Mouse (Mus musculus) heart, embryonic 11.5 days (tissue): Measurements from ENCODE around the gene Stip1. TPM values are rescaled to one million over a fixed set of nuclear protein-coding genes. Genes with fewer than 3 reads are reported as not detected.
"Not testable (repeated sequence)": the region's sequence is repeated elsewhere in the genome, so short reads cannot be mapped to it uniquely, and the experiment has no call there.

Source experiments
- ATAC-seq: fragments of 200-750 bp; cut with Nextera tagmentation; replicated peaks from 2 replicates; pipeline ENCODE4 v1.8.0; 2017; ENCODE audit warnings: moderate library complexity; ENCODE audit not compliant: insufficient number of reproducible peaks, low FRiP score, low TSS enrichment
- H3K27ac ChIP-seq: fragments of 300-500 bp; sonication (generic); 2 replicates; pipeline ENCODE4 v1.5.1; 2014; ENCODE audit warnings: mild to moderate bottlenecking, low read depth, low read length
- H3K27me3 ChIP-seq: fragments of 300-500 bp; sonication (generic); 2 replicates; pipeline ENCODE4 v1.6.1; 2014; ENCODE audit warnings: mild to moderate bottlenecking, low read length, mixed read lengths; ENCODE audit not compliant: control insufficient read depth, insufficient read depth
- H3K36me3 ChIP-seq: fragments of 300-500 bp; sonication (generic); 2 replicates; pipeline ENCODE4 v1.6.1; 2014; ENCODE audit warnings: mild to moderate bottlenecking, low read length, moderate library complexity, mixed read lengths; ENCODE audit not compliant: control insufficient read depth, insufficient read depth
- H3K4me1 ChIP-seq: fragments of 300-500 bp; sonication (generic); 2 replicates; pipeline ENCODE4 v1.6.1; 2014; ENCODE audit warnings: low read length; ENCODE audit not compliant: control insufficient read depth, insufficient read depth
- H3K4me2 ChIP-seq: fragments of 300-500 bp; sonication (generic); 2 replicates; pipeline ENCODE4 v1.6.1; 2014; ENCODE audit warnings: mild to moderate bottlenecking, moderate library complexity
- H3K4me3 ChIP-seq: fragments of 300-500 bp; sonication (generic); 2 replicates; pipeline ENCODE4 v1.5.1; 2014; ENCODE audit warnings: low read depth, low read length
- H3K9ac ChIP-seq: fragments of 300-500 bp; sonication (generic); 2 replicates; pipeline ENCODE4 v1.6.1; 2014; ENCODE audit warnings: mild to moderate bottlenecking, low read depth, low read length, moderate library complexity
- H3K9me3 ChIP-seq: fragments of 300-500 bp; sonication (generic); replicated peaks from 2 replicates; pipeline ENCODE4 v1.6.1; 2016; ENCODE audit warnings: low read length; ENCODE audit not compliant: control insufficient read depth
- WGBS: fragments of 180-500 bp; shearing (Covaris S2); extraction: QIAGEN DNeasy Blood & Tissue Kit; methylation state at CpG from one replicate; pipeline ENCODE4 v1.1.7; 2014; ENCODE audit not compliant: insufficient replicate concordance; 5-methylcytosine and 5-hydroxymethylcytosine counted together
- polyA plus RNA-seq: library from polyadenylated mRNA; unstranded; fragments of >200 nt; fragmentation: Nextera tagmentation; extraction: Ambion mirVana; gene quantifications from 2 replicates; pipeline ENCODE4 v1.2.1, GENCODE M21; 2014

The Stip1 gene
- polyA plus RNA-seq, 1 experiment from 2014 or later = 266 TPM

GRCm38 (mm10) chr19:7075336-7075735, 35.6 kb upstream of the Stip1 start:
- not testable (repeated sequence) for H3K9me3 ChIP-seq, H3K36me3 ChIP-seq, H3K27me3 ChIP-seq, H3K9ac ChIP-seq, ATAC-seq, H3K4me3 ChIP-seq, H3K27ac ChIP-seq, H3K4me1 ChIP-seq, H3K4me2 ChIP-seq
- WGBS = 76% methylated on average over 11 of the region's 11 CpGs

- no peak for ATAC-seq
- Histone ChIP-seq H3K4me3 (no peak overlapping the region), H3K9me3 (no peaks in the 10 kb centered on the region), H3K4me2 (no peak overlapping the region), H3K36me3 (no peaks in the 10 kb centered on the region), H3K4me1 (peaks cover 7% of the 10 kb centered on the region), H3K27ac (no peak overlapping the region), H3K27me3 (peaks cover 7% of the 10 kb centered on the region; the same call in 1 of the 2 replicates), H3K9ac (no peak overlapping the region)
- 56% methylated on average over 12 of the region's 12 CpGs for WGBS
These were observed 34.4 kb upstream of the Stip1 start for GRCm38 (mm10) chr19:7073997-7074781.

GRCm38 (mm10) chr19:7072221-7072620, 32.5 kb upstream of the Stip1 start:
- Histone ChIP-seq H3K9me3 (no peaks in the 10 kb centered on the region), H3K9ac (no peak overlapping the region), H3K36me3 (no peaks in the 10 kb centered on the region), H3K27me3 (peaks cover 18% of the 10 kb centered on the region), H3K4me2 (no peak overlapping the region), H3K4me3 (no peak overlapping the region), H3K4me1 (peaks cover 13% of the 10 kb centered on the region), H3K27ac (no peak overlapping the region)
- no peak for ATAC-seq
- WGBS = 79% methylated on average over 6 of the region's 6 CpGs

GRCm38 (mm10) chr19:7070775-7071174, 31.0 kb upstream of the Stip1 start:
- 18% methylated on average over 4 of the region's 4 CpGs for WGBS
- H3K27me3 ChIP-seq = peaks cover 20% of the 10 kb centered on the region
- H3K4me3 ChIP-seq = peak overlapping the region; percentile 24; the same call in 1 of the 2 replicates
- no peak overlapping the region; the same call in 1 of the 2 replicates for H3K9ac ChIP-seq
- H3K4me2 ChIP-seq = peak overlapping the region; percentile 65
- H3K4me1 ChIP-seq = peaks cover 22% of the 10 kb centered on the region
- ATAC-seq = no peak
- no peak overlapping the region for H3K27ac ChIP-seq
- no peaks in the 10 kb centered on the region for H3K36me3 ChIP-seq
- no peaks in the 10 kb centered on the region for H3K9me3 ChIP-seq

- ATAC-seq = 0 out of 2 replicates have a peak, but pooled peaks have one; percentile 53
- Histone ChIP-seq H3K27ac (no peak overlapping the region), H3K9me3 (no peaks in the 10 kb centered on the region), H3K4me3 (peak overlapping the region; percentile 24), H3K27me3 (peaks cover 24% of the 10 kb centered on the region), H3K36me3 (no peaks in the 10 kb centered on the region), H3K4me2 (peak overlapping the region; percentile 65), H3K4me1 (peaks cover 22% of the 10 kb centered on the region), H3K9ac (peak overlapping the region; percentile 66)
- WGBS = 12% methylated on average over 30 of the region's 35 CpGs
These were observed 30.3 kb upstream of the Stip1 start for GRCm38 (mm10) chr19:7069781-7070763.

GRCm38 (mm10) chr19:7068661-7069531, 29.1 kb upstream of the Stip1 start:
- no peak overlapping the region for H3K9ac ChIP-seq
- H3K4me2 ChIP-seq = no peak overlapping the region
- H3K4me1 ChIP-seq = peaks cover 22% of the 10 kb centered on the region
- H3K27ac ChIP-seq = no peak overlapping the region
- H3K9me3 ChIP-seq = no peaks in the 10 kb centered on the region
- no peak for ATAC-seq
- H3K4me3 ChIP-seq = no peak overlapping the region
- 62% methylated on average over 11 of the region's 11 CpGs for WGBS
- H3K36me3 ChIP-seq = no peaks in the 10 kb centered on the region
- peaks cover 24% of the 10 kb centered on the region for H3K27me3 ChIP-seq

- no peaks in the 10 kb centered on the region for H3K36me3 ChIP-seq
- WGBS = 7% methylated on average over 14 of the region's 14 CpGs
These were observed 28.4 kb upstream of the Stip1 start for GRCm38 (mm10) chr19:7068136-7068535.

More at GRCm38 (mm10) chr19:7068136-7068535, 28.4 kb upstream of the Stip1 start:
- Histone ChIP-seq H3K9me3 (no peaks in the 10 kb centered on the region), H3K4me3 (no peak overlapping the region), H3K27ac (no peak overlapping the region), H3K4me1 (peaks cover 22% of the 10 kb centered on the region), H3K4me2 (no peak overlapping the region), H3K27me3 (peaks cover 24% of the 10 kb centered on the region), H3K9ac (no peak overlapping the region)
- no peak for ATAC-seq
